Mouse (Mus musculus) lung, postnatal 0 days (tissue): ENCODE measurements at regions not wholly inside any gene's neighbourhood (a gene's known extent, or its start where the extent isn't known, plus 50 kb on each side); places are given as distances from the start of the nearest gene placed in this dataset.

Experiments
- ATAC-seq: fragments of 200-750 bp; cut with Nextera tagmentation; 2 replicates; pipeline ENCODE4 v1.8.0; 2017; ENCODE audit warnings: moderate library complexity
- DNase-seq: peaks from one replicate; pipeline ENCODE4 v3.0.0-alpha.2; 2016; ENCODE audit warnings: low spot score
- H3K27ac ChIP-seq: fragments of 300-500 bp; sonication (generic); 2 replicates; pipeline ENCODE4 v1.5.1; 2014; ENCODE audit warnings: antibody characterized with exemption, mild to moderate bottlenecking, low read length, mixed read lengths
- H3K27me3 ChIP-seq: fragments of 300-500 bp; sonication (generic); replicated peaks from 2 replicates; pipeline ENCODE4 v1.6.1; 2014; ENCODE audit warnings: low read length, mixed read lengths; ENCODE audit not compliant: insufficient read depth
- H3K36me3 ChIP-seq: fragments of 300-500 bp; sonication (generic); 2 replicates; pipeline ENCODE4 v1.6.1; 2014; ENCODE audit warnings: low read length, mixed read lengths; ENCODE audit not compliant: insufficient read depth
- H3K4me1 ChIP-seq: fragments of 300-500 bp; sonication (generic); 2 replicates; pipeline ENCODE4 v1.6.1; 2014; ENCODE audit warnings: antibody characterized with exemption, low read depth, low read length, mixed read lengths; ENCODE audit not compliant: insufficient read depth
- H3K4me2 ChIP-seq: fragments of 300-500 bp; sonication (generic); replicated peaks from 2 replicates; pipeline ENCODE4 v1.6.1; 2014; ENCODE audit warnings: low read depth, mild to moderate bottlenecking, low read length, moderate library complexity, mixed read lengths
- H3K4me3 ChIP-seq: fragments of 300-500 bp; sonication (generic); 2 replicates; pipeline ENCODE4 v1.5.1; 2014; ENCODE audit warnings: low read depth, low read length
- H3K9ac ChIP-seq: fragments of 300-500 bp; sonication (generic); replicated peaks from 2 replicates; pipeline ENCODE4 v1.6.1; 2014; ENCODE audit warnings: low read depth, mild to moderate bottlenecking
- H3K9me3 ChIP-seq: fragments of 300-500 bp; sonication (generic); 2 replicates; pipeline ENCODE4 v1.6.1; 2016; ENCODE audit warnings: low read length, mixed read lengths
- CTCF ChIP-seq: IDR thresholded peaks from 2 replicates; pipeline ENCODE4 v1.5.1; 2016; ENCODE audit warnings: antibody characterized with exemption, mild to moderate bottlenecking
- EP300 ChIP-seq: IDR thresholded peaks from 2 replicates; pipeline ENCODE4 v1.6.1; 2016; ENCODE audit warnings: antibody characterized with exemption, mild to moderate bottlenecking, control low read depth
- WGBS: fragments of 180-500 bp; shearing (Covaris S2); extraction: QIAGEN DNeasy Blood & Tissue Kit; methylation state at CpG from one replicate; pipeline ENCODE4 v1.1.7; 2014; 5-methylcytosine and 5-hydroxymethylcytosine counted together

DNA sequence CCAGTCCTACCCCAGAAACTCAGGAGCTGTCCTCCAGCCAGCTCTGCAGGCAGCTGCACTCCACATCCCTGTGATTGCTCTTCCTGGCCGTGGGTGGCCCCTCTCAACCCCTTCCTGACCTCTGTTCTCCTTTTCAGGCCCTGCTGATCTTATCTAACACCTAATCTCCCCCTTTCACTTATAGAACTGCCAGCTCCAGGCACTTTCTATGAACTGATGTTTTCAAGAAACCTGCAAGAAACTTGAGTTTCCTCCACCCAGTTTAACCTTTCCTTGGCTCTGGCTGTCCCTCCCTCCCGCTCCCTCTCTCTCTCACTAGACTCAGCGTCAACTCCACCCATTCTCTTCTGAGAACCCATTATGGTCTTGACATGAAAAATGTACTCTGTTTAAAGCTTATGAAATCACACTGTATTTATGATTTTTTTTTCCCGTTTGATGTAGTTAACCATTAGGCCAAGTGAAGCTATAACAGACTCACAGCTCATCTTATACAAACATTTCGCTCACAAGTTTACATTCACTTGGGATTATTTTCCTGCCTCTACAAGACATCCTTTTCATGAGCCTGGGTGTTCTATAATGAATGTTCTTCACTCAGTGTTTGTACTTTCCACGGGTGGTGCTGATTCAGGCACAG is 279.8 kb upstream of the Foxq1 start:
- no peak overlapping the region for H3K9ac ChIP-seq
- no peak overlapping the region for H3K4me3 ChIP-seq
- TF ChIP-seq EP300 (peak; percentile 71), CTCF (no peak)
- no peak overlapping the region for H3K27ac ChIP-seq
- 10% methylated on average over 6 of the region's 6 CpGs for WGBS
- no peaks in the 10 kb centered on the region for H3K9me3 ChIP-seq
- peak; percentile 83 for ATAC-seq
- H3K36me3 ChIP-seq, result no peaks in the 10 kb centered on the region
- peaks cover 4% of the 10 kb centered on the region; the same call in 1 of the 2 replicates for H3K4me1 ChIP-seq
- peak; percentile 79 for DNase-seq
- no peaks in the 10 kb centered on the region for H3K27me3 ChIP-seq
- no peak overlapping the region for H3K4me2 ChIP-seq

DNA sequence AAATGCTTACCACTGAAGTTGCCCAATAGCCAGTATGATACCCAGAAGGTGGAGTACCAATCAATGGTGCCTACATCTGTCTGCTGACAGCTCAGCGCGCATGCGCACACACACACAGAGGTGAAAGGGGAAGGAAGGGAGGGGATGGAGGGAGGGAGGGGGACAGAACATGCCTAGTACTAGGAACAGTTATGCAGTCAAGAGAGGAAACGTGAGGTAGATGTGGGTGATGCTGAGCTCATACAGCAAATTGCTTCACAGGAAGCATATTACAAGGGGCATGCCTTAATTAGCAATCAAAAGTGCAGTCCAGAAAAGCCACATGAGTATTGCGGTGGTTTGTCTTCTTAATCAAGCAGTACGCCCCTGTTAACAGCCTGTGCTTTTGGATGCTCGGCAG is 265.3 kb upstream of the Foxq1 start:
- Histone ChIP-seq H3K36me3 (no peaks in the 10 kb centered on the region), H3K27me3 (no peaks in the 10 kb centered on the region), H3K4me1 (no peaks in the 10 kb centered on the region), H3K4me3 (no peak overlapping the region), H3K4me2 (no peak overlapping the region), H3K27ac (no peak overlapping the region), H3K9ac (no peak overlapping the region), H3K9me3 (no peaks in the 10 kb centered on the region)
- DNase-seq, result no peak
- no peak for ATAC-seq
- TF ChIP-seq CTCF, result no peak
- TF ChIP-seq EP300, result no peak
- 82% methylated on average over 7 of the region's 7 CpGs for WGBS

DNA sequence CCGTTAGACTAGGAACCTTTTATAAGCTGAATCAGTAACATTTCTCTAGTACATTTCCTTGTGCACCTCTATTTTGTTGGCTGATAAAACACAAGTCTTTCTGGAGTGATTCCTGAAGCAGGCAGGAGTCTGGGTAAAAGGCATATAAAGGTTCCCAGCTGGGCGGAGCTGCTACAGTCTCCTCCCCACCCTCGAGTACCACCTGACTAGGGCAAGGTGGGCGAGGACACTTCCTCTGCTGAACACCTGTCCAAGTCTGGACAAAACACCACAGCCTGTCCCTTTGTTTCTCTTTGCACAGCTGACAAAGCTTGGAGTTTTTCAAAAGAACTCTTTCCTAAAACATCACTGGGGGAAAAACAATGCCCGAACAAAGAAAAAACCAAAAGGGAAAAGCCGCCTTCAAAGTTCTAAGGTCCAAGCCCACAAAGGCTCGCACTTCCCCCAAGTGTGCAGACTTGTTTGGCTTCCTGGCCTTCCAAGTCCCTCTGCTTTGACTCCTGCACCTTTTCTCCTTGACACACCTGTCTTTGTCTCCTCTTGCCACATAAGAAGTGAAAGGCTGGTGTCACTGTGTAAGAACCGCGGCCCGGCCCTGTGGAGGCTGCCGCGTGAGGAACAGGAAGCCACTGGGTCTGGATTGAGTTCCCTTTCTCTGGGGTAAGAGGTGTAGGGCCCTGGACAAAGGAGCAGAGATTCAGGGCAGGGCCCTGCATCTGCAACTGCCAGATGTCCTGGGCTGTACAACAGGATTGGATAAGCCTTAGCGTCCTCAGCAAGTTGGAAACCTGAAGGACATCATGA is 263.1 kb upstream of the Foxq1 start:
- Histone ChIP-seq H3K4me3 (no peak overlapping the region), H3K27ac (no peak overlapping the region), H3K4me2 (no peak overlapping the region), H3K36me3 (no peaks in the 10 kb centered on the region), H3K9me3 (no peaks in the 10 kb centered on the region), H3K4me1 (no peaks in the 10 kb centered on the region), H3K9ac (no peak overlapping the region), H3K27me3 (no peaks in the 10 kb centered on the region)
- 72% methylated on average over 13 of the region's 13 CpGs for WGBS
- no peak for DNase-seq
- TF ChIP-seq EP300 (no peak), CTCF (no peak)
- no peak for ATAC-seq

DNA sequence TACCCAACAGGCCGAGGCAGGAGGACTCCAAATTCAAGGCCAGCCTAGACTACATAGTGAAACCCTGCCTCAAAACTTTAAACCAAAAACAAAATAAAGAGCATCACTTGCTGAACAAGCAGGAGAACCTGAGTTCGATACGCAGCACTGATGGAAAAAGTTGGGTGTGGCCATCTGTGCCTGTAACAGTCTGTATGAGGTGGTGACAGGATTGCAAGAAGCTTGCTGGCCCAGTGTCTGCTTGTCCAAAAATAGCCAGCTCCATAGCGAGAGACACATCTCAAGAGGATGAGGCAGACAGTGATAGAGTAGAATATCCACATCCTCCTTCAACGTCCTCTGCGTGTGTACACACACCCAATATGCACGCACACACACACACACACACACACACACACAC is 261.9 kb upstream of the Foxq1 start:
- TF ChIP-seq EP300, result no peak
- TF ChIP-seq CTCF, result no peak
- WGBS, result 70% methylated on average over 6 of the region's 7 CpGs
- no peaks in the 10 kb centered on the region for H3K9me3 ChIP-seq
- no peak for DNase-seq
- no peaks in the 10 kb centered on the region for H3K4me1 ChIP-seq
- no peak for ATAC-seq
- no peaks in the 10 kb centered on the region for H3K27me3 ChIP-seq
- H3K27ac ChIP-seq, result no peak overlapping the region
- no peak overlapping the region for H3K4me2 ChIP-seq
- no peaks in the 10 kb centered on the region for H3K36me3 ChIP-seq
- no peak overlapping the region for H3K4me3 ChIP-seq
- H3K9ac ChIP-seq, result no peak overlapping the region

DNA sequence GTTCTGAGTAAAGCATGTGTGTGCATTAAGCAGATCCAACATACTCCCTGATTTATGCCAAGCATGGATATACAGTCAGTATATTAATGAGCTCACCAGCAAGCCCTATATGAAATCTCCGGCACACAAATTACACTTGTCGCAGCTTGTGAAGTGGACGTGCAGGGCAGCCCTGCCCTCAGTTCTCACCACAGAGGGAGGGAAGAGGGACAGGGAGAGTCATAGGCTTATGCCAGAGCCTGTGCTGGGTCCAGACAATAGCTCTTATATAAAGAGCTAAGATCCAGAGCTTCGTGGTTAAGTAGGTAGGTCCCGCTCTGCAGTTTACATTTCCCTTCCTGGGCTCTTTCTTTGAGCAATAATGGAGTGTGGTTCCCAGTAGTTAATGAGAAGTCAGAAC is 252.7 kb upstream of the Foxq1 start:
- Histone ChIP-seq H3K9me3 (no peaks in the 10 kb centered on the region), H3K9ac (no peak overlapping the region), H3K4me3 (no peak overlapping the region), H3K27ac (no peak overlapping the region), H3K36me3 (no peaks in the 10 kb centered on the region), H3K4me1 (no peaks in the 10 kb centered on the region), H3K27me3 (no peaks in the 10 kb centered on the region), H3K4me2 (no peak overlapping the region)
- WGBS, result 37% methylated on average over 5 of the region's 5 CpGs
- ATAC-seq, result no peak
- no peak for TF ChIP-seq CTCF
- no peak for TF ChIP-seq EP300
- no peak for DNase-seq

DNA sequence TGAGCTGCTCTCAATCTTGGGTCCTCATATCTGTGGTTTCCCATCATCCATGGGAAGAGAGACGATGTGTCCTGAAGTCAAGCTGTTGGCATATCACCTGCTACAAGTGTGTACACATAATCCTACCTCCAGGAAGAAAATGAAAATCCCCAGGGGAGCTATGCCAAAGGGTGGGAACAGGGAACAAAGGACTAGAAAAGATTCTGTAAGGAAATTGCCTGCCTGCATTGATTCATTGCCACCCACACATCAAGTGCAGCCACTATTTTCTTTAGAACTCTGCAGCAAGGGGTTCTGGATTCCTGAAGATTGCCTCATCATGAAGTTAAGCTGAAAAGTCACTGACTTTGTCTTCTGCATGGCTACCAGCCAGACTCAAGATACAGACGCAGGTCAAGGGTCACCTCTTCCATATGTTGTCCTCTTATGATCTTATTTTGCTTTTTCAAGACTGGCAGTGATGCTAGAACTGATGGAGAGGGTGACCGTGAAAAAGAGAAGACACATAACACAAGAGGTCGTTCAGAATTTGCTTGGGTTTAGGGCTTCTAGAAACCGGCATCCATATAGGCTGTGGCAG is 251.6 kb upstream of the Foxq1 start:
- ATAC-seq (no peak), DNase-seq (peak; percentile 23)
- H3K4me1 ChIP-seq, result no peaks in the 10 kb centered on the region; the same call in 1 of the 2 replicates
- 55% methylated on average over 5 of the region's 5 CpGs for WGBS
- H3K27me3 ChIP-seq, result no peaks in the 10 kb centered on the region
- no peak overlapping the region for H3K4me2 ChIP-seq
- TF ChIP-seq EP300 (no peak), CTCF (no peak)
- H3K27ac ChIP-seq, result no peak overlapping the region
- H3K9me3 ChIP-seq, result no peaks in the 10 kb centered on the region
- H3K4me3 ChIP-seq, result no peak overlapping the region
- H3K36me3 ChIP-seq, result no peaks in the 10 kb centered on the region
- no peak overlapping the region for H3K9ac ChIP-seq
